In the genomic region with DNA sequence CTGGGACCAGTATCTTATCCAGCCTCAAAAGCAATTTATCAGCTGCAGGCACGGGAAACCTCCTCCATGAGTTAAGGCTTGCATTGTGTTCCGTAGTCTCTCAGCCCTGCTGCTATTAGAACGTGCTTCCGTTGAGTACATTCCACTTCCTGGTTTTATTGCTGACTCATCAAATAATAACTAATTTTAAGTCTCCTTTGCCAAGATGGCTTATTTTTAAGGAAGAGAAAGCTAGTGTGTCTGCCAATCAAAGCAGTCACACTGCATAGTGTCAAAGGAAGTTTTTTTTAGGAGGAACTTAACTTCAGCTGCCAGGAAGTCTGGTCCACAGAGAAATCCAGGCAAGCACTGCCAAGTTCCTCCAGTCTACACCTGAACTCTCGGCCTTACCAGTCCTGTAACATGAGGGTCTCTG, we compare ENCODE assay signal across 9 mouse cellular contexts.
DNase-seq lines count a peak whose midpoint lies in the region; ATAC-seq and TF ChIP-seq lines count a peak whose summit lies in the region.
"Had no signal": no experiment of that assay in that cellular context is flagged by ENCODE, and none has a peak within 500 bp of the region (broad histone marks: within the 10 kb centered on the region; RNA-seq: fewer than 3 reads in every experiment).

No protein-coding gene starts in this region.

- peak overlapping the region; percentile 69 for H3K27ac ChIP-seq in heart, embryonic 15.5 days

- H3K9me3 ChIP-seq in heart, embryonic 15.5 days (replicated peaks): no peaks in the 10 kb centered on the region

- no peaks in the 10 kb centered on the region for H3K27me3 ChIP-seq in heart, embryonic 15.5 days

- H3K9ac ChIP-seq in heart, embryonic 15.5 days: no peak overlapping the region

- 11% methylated on average over 5 of the region's 5 CpGs for WGBS in heart, embryonic 15.5 days

- peak overlapping the region; percentile 8 for H3K4me3 ChIP-seq in heart, embryonic 15.5 days
- H3K4me3 ChIP-seq: erythroblast, embryonic 14.5 days had no signal

- peak; percentile 84 for ATAC-seq in heart, embryonic 15.5 days (replicated peaks; ENCODE audit: insufficient number of reproducible peaks, insufficient read depth, low FRiP score, low read depth)
- ATAC-seq in megakaryocyte, adult 5-6 weeks (ENCODE audit: poor library complexity, severe bottlenecking): peak; percentile 93

- no peak for TF ChIP-seq CTCF in brain, embryonic 14.5 days (IDR thresholded peaks at IDR 0.05; ENCODE audit: borderline replicate concordance, extremely low read depth, insufficient read depth, insufficient read length)

- H3K36me3 ChIP-seq in heart, embryonic 15.5 days: no peaks in the 10 kb centered on the region

- peak overlapping the region; percentile 55 for H3K4me2 ChIP-seq in heart, embryonic 15.5 days

- TF ChIP-seq POLR2A in brain, embryonic 14.5 days (IDR thresholded peaks at IDR 0.05; ENCODE audit: borderline replicate concordance, extremely low read depth, insufficient read depth, insufficient read length, poor library complexity, severe bottlenecking): no peak

- H3K4me1 ChIP-seq in heart, embryonic 15.5 days (replicated peaks): peaks cover 11% of the 10 kb centered on the region; the same call in 1 of the 2 replicates

- peak; percentile 12 for DNase-seq in kidney, postnatal 10 days
- no peak for DNase-seq in kidney, adult 11 months
- DNase-seq in brain, embryonic 14.5 days (ENCODE audit: low read depth): peak; percentile 25
- DNase-seq in thymus, postnatal 10 days (ENCODE audit: low spot score in 2 of 2): no peak
- no peak for DNase-seq in right cerebral cortex, adult 2 months (ENCODE audit: low spot score in 2 of 2)
- DNase-seq in embryo, embryonic 10 days (ENCODE audit: low spot score): no peak

Comparison
In these comparisons a context has a peak if more than half of its experiments do, and no peak if none do; other contexts are left out.
1. DNase-seq: peak in kidney, postnatal 10 days (single experiment) and brain, embryonic 14.5 days (single experiment); none in kidney, adult 11 months (single experiment), thymus, postnatal 10 days (0 of 2), right cerebral cortex, adult 2 months (0 of 2) and embryo, embryonic 10 days (single experiment).